Mouse (Mus musculus): Measurements from ENCODE around the gene Nabp2.

The Nabp2 gene

DNA sequence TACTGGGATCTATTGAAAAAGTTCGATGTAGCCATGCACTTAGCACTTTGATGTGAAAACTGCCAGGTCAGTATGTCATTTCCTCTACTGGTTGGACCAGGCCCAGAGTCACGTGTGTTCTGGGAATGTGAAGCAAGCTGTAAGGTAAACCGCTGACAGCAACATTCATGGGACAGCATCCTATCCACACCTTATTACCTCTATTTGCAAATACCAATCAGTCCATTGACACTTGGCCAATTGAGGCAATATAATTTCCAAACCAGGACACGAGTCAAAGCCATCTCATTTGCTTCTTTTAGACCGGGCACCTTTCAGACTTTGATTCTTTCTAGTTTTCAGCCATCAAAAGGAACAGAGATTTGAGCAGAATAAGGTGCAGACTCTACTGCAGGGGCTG is 17.8 kb upstream of the Nabp2 start:
- no peak for DNase-seq (ENCODE audit: low spot score)

DNA sequence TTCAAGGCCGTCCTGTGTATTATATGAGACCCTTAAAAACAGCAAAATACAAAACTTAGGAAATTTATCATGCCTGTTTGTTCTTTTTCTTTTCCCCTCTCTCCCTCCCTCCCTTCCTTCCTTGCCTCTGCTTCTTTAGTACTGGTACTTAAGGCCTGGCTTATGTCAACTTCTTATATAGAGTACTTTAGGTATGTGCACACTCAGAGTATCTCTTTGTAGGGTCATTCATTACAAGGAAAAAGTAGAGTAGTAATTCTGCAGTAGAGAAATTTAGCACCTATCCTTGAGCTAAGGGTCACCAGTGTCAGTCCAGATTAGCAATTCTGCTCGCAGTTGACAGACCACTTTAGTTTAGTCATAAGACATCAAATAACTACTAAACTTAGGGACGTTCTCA is 14.0 kb upstream of the Nabp2 start:
- DNase-seq (ENCODE audit: low spot score): no peak

DNA sequence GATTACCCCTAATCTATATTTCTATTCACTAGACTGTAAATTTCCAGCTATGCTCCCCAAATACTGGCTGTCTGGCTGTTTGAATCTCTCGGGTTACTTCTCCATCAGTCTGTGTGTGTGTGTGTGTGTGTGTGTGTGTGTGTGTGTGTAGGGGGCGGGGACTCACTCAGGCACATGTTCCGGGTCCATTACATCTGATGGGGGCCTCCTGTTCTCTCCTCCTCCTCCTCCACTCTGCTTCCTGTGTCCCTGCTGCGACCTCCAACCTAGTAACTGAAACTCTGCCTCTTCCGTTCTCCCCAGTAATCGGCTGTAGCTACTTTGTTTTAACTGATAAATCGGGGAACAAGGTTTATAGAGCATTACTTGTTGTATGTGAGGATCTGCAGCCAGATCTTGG is 13.3 kb upstream of the Nabp2 start:
- DNase-seq (ENCODE audit: low spot score): no peak

DNA sequence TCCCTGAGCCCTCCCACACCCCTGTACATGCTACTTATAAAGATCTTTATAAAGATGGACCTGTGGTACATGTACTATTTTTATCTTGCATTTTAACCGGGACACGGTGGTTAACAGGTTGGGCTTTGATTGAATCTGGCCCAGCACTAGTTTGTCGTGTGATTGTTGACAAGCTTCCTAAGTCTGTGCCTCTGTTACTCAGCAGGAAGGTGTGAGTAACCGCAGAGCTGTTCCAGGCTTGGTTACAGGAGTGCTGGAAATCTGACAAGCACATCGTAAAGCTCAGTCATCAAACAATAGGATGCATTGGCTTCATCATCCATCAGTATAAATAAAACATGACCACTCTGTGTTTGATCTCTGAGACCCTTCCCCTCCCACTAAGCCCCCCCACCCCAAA is 11.1 kb upstream of the Nabp2 start:
- no peak for DNase-seq (ENCODE audit: low spot score)

DNA sequence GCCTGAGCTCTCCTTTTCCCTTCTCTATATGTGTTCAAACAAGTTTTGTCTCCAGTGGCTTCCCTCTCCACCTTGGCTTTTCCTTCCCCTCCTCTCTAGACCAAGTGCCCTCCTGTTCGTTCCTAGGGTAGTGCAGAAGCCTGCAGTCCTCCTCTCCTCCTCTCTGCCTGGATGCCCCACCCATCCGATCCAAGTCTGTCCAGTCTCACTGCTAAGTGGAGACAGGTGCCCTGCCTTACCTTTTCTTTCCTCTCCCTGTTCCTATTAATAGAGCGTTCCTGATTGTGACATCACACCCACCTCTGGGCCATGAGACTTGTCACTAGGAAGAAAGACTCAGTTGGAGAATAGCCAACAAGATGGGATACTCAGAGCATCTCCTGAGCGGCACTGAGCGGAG is 3.6 kb upstream of the Nabp2 start:
- DNase-seq (ENCODE audit: low spot score): no peak

DNA sequence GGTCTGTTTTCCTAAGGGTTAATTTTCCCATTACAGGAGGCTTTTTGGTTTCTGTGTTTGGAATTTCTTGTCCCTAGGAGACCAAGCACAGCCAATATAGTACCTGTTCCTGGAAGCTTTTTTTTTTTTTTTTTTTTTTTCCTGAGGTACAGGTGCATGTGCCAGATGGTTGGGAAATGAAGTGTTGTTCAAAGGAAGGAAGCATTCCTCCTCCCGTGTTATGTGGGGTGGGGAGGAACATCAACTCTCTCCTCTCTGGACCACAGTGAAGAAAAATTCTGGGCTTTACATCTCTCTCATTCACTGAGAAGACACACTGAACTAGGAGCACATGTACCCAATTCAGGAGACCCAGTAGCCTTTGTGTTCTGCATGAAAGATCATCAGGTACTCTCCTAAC is 1.8 kb upstream of the Nabp2 start:
- DNase-seq (ENCODE audit: low spot score): no peak

DNA sequence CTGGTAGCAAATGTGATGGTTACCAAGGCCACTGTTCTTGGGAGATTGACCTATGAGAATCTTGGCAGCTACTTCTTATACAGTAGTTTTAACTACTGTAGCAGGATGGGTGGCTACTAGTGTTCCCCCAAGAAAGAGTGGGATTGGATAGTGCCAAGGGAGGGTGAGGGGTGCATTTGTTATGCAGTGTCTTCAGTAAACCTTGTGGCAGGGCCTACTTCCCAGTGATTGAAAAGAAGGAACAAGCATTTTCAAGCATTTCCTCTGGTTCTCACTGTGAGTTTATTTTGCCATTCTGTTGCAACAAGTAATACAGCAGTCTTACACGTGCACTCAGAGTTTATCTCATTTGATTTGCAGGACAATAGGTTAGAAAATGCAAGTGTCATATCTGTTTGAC is 1.3 kb upstream of the Nabp2 start:
- DNase-seq (ENCODE audit: low spot score): no peak

DNA sequence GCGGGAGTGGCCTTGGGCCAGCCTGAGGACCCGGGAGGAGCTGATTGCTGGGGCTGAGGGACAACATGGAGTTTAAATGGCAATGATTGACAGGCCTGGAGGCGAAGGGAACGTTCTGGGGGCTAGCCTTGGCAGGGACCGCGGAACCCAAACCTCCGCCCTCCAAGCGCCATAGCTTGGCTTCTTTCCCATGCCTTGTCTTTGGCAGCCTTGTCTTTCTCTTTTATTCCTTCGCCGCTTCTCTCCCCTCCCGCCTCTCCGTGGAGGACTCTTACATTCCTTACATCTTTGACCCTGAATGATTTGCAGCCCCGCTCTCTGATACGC is 726 bp upstream of the Nabp2 start:
- DNase-seq (ENCODE audit: low spot score): no peak

DNA sequence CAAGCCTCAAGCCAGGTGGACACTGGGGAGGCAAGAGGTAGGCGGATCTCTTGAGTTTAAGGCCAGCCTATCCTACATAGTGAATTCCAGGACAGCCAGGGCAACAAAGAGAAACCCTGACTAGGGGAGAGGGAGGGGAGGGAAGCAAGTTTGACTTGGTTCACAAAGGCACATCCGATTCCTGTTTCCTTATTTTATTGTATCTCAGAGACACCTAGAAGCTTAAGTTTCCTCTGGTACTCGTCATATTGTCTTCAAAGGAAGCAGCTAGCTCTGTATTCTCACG is 789 bp downstream of the Nabp2 start:
- no peak for DNase-seq (ENCODE audit: low spot score)

DNA sequence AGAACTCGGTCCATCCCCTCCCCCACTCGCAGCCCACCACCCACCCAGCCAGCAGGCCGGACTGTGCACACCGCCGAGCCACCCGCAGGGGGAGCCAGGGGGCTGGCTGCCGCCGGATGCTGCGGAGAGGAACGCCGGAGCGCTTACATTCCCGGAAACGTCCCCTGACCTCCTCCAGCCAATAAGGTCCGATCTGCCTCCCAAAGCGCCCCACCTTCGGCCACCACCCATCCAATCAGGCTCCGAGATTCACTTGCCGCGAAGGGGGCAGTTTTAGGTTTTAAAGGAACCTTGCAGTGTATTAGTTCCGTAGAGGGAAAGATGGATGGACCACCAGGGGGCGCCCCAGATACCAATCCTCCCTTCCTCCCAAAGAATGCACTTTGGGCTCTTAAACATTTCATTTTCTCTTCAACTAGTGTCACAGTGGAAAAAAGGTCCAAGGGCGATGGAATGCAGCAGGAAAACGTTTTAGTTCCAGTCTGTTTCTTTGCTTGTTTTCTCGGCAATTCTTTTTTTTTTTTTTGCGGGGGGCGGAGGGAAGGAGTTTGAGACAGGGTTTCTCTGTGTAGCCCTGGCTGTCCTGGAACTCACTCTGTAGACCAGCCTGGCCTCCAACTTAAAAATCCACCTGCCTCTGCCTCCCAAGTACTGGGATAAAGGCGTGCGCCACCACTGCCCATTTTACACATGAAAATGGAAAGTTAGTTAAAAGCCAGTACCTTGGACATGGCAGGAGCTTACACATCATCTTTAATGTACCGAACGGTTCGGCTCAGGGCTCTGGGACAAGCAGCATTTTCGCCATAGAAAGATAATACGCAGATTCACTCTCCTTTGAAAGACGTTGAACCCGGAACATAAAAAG is 1.4 kb downstream of the Nabp2 start:
- peak; percentile 98 for DNase-seq (ENCODE audit: low spot score)

DNA sequence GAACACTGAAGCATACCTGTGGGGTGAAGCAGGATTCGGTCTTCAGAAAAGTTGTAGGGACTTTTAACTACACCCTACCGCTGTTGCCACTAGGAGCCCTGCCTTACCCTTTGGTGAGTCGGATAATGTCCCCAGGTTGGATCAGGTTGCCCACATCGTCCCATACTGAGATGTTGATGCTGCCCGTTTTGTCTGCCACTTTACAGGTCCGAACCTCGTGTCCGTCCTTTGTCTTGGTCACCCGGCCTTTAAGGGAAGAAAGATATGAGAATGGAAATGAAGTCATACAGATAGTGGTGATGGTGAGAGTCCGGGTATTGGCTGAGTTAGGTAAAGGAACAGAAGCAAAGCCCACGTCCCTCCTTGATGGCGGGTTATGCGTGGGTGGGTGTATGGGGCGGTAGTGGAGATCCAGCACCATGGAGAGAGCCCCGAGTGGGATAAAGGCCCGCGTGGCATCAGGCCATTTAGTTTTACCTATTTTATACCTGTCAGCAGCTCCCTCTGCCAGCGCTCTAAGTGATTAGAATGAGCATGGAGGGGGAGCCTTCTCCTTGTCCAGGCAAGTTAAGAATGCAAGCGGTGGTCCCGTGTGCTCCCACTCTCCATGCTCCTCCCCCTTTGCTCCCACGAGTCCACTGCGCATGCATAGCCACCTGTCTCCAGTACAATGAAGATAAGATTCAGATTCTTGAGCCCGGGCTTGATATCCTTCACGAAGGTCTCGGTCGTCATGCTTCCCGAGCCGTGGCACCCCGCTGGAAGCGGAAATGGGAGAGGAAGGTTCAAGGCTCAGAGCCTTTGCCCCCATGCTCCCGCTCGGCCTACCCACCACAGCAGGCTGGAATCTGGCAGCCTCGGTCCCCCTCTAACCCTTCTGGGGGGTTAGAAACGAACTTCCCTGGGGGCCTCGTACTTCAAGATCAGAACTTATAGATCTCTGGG is 2.4 kb downstream of the Nabp2 start:
- no peak for DNase-seq (ENCODE audit: low spot score)

DNA sequence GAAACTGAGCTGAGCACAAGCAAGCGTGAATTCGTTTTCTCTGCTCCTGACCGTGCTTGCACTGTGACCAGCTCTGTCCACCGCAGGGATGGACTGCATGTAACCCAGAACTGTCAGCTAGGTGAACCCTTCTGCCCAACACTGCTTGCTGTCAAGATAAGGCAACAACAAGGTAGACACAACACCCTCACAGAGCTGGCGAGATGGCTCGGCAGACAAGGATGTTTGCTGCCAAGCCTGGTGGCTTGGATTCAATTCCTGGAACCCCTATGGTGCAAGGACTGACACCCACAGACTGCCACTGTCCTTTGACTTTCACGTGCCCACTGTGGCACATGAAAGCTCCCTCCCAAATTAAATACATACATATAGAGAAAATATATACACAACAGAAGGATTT is 7.4 kb downstream of the Nabp2 start:
- DNase-seq (ENCODE audit: low spot score): no peak

DNA sequence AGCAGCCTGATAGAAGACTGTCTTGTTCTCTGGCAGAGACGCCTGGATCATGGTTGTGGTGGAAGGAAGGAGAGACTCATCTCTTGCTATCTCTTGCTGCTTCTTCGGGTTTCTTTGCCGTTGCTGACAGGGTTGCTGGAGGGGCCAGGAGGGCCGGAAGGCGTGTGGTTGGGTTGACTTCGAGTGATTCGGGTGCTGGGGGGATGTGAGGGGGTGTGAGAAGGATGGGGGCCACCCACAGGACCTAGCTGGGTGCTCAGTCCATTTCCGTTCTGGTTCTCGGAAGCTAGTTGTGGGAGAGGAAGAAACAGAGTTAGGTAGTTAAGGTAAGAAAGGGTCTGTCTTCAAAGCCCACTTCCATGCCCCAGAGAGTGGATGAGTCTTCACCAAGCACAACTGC is 9.7 kb downstream of the Nabp2 start:
- DNase-seq (ENCODE audit: low spot score): no peak

DNA sequence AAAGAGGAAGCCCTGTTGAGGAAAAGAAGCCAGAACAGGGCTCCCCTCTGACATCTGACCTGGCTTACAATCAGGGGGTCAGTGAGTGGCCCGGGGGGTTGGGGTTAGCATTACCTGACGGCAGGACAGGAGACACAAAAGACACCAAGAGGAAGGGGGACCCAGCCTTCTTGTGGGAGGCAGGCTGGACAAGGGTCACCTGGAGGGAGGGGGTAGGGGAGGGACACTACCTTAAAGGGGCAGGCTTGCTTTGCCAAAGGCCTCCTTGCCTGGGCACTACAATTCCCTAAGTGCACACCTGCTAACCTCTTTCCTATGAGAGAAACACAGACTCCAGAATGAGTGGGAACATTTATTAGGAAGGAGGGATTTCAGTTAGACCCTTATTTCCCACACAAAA is 10.2 kb downstream of the Nabp2 start, which contains the start of gene Slc39a5:
Slc39a5 (minus strand) TSS at position 174 of the 400 bp plus-strand sequence.
- DNase-seq (ENCODE audit: low spot score): peak; percentile 80

DNA sequence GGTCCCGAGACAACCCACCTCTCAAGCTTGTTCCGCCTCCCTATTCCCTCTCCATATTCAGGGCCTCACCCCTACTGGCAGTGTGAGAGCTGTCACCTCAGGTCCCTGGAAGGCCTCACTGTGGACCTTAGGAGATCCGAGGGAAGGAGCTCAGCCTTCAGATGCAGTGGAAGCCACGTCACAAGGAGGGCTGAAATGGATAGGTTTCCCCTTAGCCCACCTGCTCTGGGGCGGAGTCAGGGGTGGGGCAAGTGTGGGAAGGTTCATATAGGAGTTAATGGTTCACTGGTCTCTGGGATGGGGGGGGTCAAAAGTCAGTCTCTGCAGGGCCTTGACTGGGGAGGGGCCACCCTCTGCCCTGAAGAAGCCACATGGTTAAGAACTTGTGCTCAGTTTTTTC is 11.0 kb downstream of the Nabp2 start:
- peak; percentile 91 for DNase-seq (ENCODE audit: low spot score)

DNA sequence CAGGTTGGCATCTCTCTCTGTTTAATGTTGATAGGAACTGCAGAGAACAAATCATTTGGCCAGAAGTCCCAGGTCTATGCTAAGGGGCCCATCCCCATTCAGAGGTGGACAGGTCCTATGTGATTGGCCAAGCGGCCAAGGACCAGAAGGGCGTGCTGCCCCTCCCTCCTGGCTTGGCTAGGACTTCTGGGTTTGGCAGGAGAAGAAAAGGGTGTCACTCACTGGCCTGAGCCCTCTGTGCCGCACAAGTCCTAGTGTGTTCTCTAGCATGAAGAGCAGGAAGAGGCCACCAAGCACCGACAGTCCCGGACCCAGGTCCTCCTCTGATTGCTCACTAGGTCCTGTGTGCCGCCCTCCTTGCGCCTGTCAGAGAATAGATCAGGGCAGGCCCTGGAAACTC is 13.8 kb downstream of the Nabp2 start:
- no peak for DNase-seq (ENCODE audit: low spot score)

DNA sequence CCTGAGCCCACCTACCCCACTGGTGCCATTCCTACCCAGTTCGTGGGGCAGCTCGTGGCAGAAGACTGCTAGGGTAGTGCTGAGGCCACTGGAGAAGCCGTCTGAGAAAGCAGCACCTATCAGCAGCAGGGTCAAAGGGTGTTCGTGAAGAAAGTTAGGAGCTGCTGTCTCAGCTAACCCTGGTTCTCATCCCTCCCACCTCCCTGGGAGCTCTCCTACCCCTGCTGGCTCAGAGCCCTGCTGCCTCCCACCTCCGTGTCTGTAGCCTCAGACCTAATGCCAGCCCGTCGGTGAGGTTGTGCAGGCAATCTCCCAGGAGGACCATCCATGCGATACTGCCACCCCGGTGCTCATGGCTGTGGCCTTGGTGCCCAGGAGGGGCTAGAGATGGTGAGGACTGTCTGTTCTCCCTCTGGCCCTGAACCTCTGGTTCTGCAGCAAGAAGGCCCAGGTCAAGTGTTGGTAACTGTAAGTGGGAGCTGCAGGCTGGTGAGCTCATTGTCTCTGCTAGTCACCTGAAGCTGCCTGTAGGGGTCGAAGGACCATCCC is 14.5 kb downstream of the Nabp2 start:
- peak; percentile 76 for DNase-seq (ENCODE audit: low spot score)

DNA sequence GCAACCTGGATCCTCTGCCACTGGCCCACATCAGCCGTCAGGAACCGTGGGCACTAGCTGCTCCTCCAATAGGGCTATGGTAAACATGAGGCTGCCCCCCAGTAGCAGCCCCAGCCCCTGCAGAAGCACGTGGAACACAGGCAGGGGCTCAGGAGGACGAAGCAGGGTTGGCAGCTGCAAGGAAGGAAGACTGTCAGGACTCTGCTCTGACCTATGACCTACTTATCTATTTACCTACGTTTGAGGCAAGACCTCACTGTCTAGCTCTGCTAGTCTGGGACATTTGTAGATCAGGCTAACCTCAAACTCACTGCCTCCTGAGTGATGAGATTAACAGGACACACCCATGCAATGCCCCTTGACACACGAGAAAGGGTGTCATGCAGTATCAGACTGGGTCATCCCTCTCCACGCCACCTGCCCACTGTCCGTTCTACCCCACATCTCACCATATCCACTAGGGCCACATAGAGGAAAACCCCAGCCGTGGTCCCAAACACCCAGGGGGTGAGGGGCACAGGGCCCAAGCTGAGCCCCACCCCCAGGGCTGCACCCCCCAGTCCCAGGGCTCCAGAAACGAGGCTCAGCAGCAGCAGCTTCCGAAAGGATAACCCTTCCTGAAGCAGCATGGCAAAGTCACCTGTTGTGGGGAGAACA is 15.1 kb downstream of the Nabp2 start:
- DNase-seq (ENCODE audit: low spot score): peak; percentile 74

DNA sequence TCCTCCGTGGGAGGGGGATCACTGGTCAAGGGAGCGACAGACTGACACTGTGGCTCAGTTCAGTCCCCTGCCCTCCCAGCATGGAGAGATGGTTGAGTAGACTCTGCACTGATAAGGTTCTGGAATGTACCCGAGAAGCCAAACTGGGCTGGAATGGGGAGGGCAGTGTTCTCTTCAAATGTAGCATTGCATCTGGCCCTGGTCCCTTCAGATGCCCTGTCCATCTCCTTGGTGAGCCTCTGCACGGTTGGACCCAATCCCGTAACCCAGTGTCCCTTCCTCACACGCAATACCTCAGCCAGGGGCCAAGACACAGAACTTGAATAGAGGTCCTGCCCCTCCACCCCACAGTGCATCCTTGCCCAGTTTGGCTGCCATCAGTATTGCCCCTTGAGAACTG is 19.4 kb downstream of the Nabp2 start:
- no peak for DNase-seq (ENCODE audit: low spot score)

DNA sequence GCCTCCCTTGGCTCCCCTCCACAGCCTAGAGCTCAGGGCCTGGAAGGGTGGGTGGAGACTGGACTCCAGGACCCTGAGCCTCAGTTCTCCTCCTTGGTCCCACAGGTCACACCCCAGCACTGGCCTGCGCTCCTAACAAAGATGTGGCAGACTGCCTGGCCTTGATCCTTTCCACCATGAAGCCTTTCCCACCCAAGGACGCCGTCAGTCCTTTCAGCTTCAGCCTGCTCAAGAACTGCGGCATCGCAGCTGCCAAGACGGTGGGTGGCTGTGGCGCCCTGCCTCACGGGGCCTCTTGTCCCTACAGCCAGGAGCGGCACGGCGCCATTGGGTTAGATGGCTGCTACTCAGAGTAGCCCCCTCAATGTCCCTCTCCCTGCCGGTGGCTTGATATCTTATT is 20.9 kb downstream of the Nabp2 start:
- no peak for DNase-seq (ENCODE audit: low spot score)

DNA sequence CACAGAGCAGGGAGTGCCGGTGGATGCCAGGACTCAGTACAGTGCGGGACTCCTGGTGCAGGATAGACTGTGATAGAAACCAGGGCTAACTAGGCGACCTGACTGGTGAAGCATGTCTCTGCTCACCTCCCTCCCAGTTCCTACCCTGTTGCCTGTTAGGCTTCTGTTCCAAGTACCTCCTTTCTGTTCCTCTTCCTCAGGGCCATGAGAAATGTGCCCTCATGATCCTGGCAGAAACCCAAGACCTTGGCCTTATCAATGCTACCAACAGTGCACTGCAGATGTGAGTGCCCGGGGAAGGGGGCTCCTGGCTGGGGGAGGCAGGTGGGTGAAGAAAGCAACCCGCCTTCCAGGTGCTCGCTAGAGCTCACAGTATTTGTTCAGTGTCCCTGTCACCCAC is 21.7 kb downstream of the Nabp2 start:
- DNase-seq (ENCODE audit: low spot score): no peak

DNA sequence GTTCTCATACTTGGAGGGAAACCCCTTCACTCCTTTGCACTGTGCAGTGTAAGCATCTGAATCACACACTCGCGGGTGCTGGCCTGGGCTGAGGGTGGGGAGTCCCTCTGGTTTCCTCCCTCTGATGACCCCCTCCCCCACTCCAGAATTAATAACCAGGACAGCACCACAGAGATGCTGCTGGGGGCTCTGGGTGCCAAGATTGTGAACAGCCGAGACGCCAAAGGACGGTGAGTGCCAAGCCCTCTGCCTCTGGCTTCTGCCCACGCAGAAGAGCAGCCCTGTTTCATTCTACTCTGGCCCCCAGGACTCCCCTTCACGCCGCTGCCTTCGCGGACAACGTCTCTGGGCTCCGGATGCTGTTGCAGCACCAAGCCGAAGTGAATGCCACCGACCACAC is 22.4 kb downstream of the Nabp2 start:
- DNase-seq (ENCODE audit: low spot score): no peak

DNA sequence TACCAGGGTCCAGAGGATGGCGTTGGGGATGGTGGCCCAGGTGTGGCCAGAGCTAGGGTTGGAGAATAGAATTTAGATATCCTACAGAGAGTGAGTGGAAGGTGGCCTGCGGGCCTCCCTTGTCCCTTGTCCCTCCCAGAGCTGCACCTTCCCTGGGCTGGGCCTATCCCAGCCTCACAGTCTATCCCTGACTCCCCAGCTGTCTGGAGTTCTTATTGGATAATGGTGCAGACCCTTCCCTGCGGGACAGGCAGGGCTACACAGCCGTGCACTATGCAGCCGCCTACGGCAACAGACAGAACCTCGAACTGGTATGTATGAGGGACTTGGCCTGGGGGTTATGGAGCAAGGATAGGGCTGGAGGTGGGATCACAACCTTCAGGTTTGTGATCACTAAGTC is 25.4 kb downstream of the Nabp2 start:
- DNase-seq (ENCODE audit: low spot score): no peak

All from yolk sac, embryonic 10.5 days (tissue).